Mouse (Mus musculus) heart, postnatal 0 days (tissue): ENCODE data around the gene Scamp3. TPM values are rescaled to one million over a fixed set of nuclear protein-coding genes. Genes with fewer than 3 reads are reported as not detected.

Experiments used
- ATAC-seq: fragments of 200-750 bp; cut with Nextera tagmentation; 2 replicates; pipeline ENCODE4 v1.8.0; 2017; ENCODE audit warnings: low read depth, moderate number of reproducible peaks, moderate library complexity; ENCODE audit not compliant: insufficient read depth
- DNase-seq: peaks from one replicate; pipeline ENCODE4 v3.0.0-alpha.2; 2016; ENCODE audit warnings: low spot score
- H3K27ac ChIP-seq: fragments of 300-500 bp; sonication (generic); 2 replicates; pipeline ENCODE4 v1.5.1; 2014; ENCODE audit warnings: low read depth, mild to moderate bottlenecking
- H3K27me3 ChIP-seq: fragments of 300-500 bp; sonication (generic); 2 replicates; pipeline ENCODE4 v1.6.1; 2014; ENCODE audit warnings: low read length, mixed read lengths; ENCODE audit not compliant: control insufficient read depth, insufficient read depth
- H3K36me3 ChIP-seq: fragments of 300-500 bp; sonication (generic); replicated peaks from 2 replicates; pipeline ENCODE4 v1.6.1; 2014; ENCODE audit warnings: low read length, mixed read lengths; ENCODE audit not compliant: control insufficient read depth, insufficient read depth
- H3K4me1 ChIP-seq: fragments of 300-500 bp; sonication (generic); 2 replicates; pipeline ENCODE4 v1.6.1; 2014; ENCODE audit warnings: antibody characterized with exemption; ENCODE audit not compliant: control insufficient read depth, insufficient read depth
- H3K4me2 ChIP-seq: fragments of 300-500 bp; sonication (generic); 2 replicates; pipeline ENCODE4 v1.6.1; 2014; ENCODE audit warnings: low read depth, mild to moderate bottlenecking, low read length, moderate library complexity
- H3K4me3 ChIP-seq: fragments of 300-500 bp; sonication (generic); 2 replicates; pipeline ENCODE4 v1.5.1; 2014; ENCODE audit warnings: low read depth, low read length
- H3K9ac ChIP-seq: fragments of 300-500 bp; sonication (generic); replicated peaks from 2 replicates; pipeline ENCODE4 v1.6.1; 2014; ENCODE audit warnings: low read depth, low read length, mixed read lengths
- H3K9me3 ChIP-seq: fragments of 300-500 bp; sonication (generic); replicated peaks from 2 replicates; pipeline ENCODE4 v1.6.1; 2016; ENCODE audit warnings: low read length; ENCODE audit not compliant: control insufficient read depth
- CTCF ChIP-seq: IDR thresholded peaks from 2 replicates; pipeline ENCODE4 v1.5.1; 2016; ENCODE audit warnings: antibody characterized with exemption, control low read depth, low read depth
- EP300 ChIP-seq: IDR thresholded peaks from 2 replicates; pipeline ENCODE4 v1.6.1; 2016; ENCODE audit warnings: antibody characterized with exemption, low read depth
- WGBS: fragments of 180-500 bp; shearing (Covaris S2); extraction: QIAGEN DNeasy Blood & Tissue Kit; methylation state at CpG from one replicate; pipeline ENCODE4 v1.1.7; 2014; 5-methylcytosine and 5-hydroxymethylcytosine counted together
- polyA plus RNA-seq: library from polyadenylated mRNA; unstranded; fragments of >200 nt; fragmentation: Nextera tagmentation; extraction: Ambion mirVana; gene quantifications from 2 replicates; pipeline ENCODE4 v1.2.1, GENCODE M21; 2015
- total RNA-seq: library from RNA; depleted of rRNA; stranded (reverse); fragments of >200 nt; gene quantifications from 2 replicates; pipeline ENCODE4 v1.2.3, GENCODE M21; 2014; ENCODE audit warnings: low replicate concordance

Scamp3 gene
- total and polyA plus RNA-seq, 2 experiments from 2014 or later, result 60.7 to 65.9 TPM

DNA sequence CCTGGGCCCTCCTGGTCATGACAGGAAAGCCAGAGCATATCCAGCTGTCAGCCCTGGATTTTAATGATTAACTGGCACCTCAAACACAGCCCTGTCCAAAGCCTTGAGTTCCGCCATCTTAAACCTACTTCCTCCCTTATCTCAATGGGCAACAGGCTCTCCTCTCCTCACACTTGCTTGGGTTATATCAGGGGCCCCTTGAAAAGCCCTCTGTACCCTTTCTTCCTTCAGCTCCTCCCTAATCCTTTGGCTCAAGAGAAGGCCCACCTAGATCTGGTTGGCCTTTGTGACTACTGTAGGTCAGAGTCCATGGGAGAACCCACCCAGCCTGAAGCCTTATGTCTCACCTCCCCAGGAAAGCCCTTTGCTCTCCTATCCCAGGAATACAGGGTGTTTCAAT, 43.5 kb upstream of the Scamp3 start:
- Histone ChIP-seq H3K9ac (no peak overlapping the region), H3K9me3 (no peaks in the 10 kb centered on the region), H3K4me3 (no peak overlapping the region), H3K27ac (no peak overlapping the region), H3K4me1 (peaks cover 7% of the 10 kb centered on the region; the same call in 1 of the 2 replicates), H3K36me3 (no peaks in the 10 kb centered on the region), H3K4me2 (no peak overlapping the region), H3K27me3 (peaks cover 10% of the 10 kb centered on the region; the same call in 1 of the 2 replicates)
- ATAC-seq (no peak), DNase-seq (no peak)
- TF ChIP-seq CTCF (no peak), EP300 (no peak)
- WGBS, result 81% methylated on average over 1 of the region's 1 CpGs

DNA sequence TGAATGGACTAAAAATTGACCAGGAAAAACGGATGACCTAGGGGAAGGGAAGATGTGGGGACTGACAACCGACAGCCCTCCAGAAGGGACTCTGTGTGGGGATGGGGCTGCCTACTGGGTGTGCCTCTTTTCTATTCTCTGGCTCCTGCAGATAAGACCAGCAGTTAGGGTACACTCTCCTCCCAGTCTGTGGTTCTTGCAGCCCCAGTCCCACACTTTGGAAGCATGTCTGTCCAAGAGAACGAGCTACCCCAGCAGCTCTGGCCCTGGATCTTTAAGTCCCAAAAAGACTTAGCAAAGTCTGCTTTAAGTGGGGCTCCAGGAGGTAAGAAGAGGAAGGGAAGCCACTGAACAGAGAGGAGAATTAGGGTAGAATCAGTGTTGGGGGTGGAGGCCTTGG, 41.3 kb upstream of the Scamp3 start, which contains the start of gene Pklr:
Pklr (plus strand) TSS at position 185 of the 400 bp plus-strand sequence.
- H3K9ac ChIP-seq, result no peak within 1 kb of the TSS
- no peaks in the 10 kb centered on the region for H3K9me3 ChIP-seq
- DNase-seq (no peak), ATAC-seq (no peak)
- H3K4me3 ChIP-seq, result no peak within 1 kb of the TSS
- H3K36me3 ChIP-seq, result no peaks in the 10 kb centered on the region
- peaks cover 7% of the 10 kb centered on the region; the same call in 1 of the 2 replicates for H3K4me1 ChIP-seq
- 60% methylated on average over 3 of the region's 3 CpGs for WGBS
- H3K4me2 ChIP-seq, result no peak within 1 kb of the TSS
- peaks cover 10% of the 10 kb centered on the region; the same call in 1 of the 2 replicates for H3K27me3 ChIP-seq
- H3K27ac ChIP-seq, result no peak within 1 kb of the TSS
- TF ChIP-seq CTCF (no peak), EP300 (no peak)

DNA sequence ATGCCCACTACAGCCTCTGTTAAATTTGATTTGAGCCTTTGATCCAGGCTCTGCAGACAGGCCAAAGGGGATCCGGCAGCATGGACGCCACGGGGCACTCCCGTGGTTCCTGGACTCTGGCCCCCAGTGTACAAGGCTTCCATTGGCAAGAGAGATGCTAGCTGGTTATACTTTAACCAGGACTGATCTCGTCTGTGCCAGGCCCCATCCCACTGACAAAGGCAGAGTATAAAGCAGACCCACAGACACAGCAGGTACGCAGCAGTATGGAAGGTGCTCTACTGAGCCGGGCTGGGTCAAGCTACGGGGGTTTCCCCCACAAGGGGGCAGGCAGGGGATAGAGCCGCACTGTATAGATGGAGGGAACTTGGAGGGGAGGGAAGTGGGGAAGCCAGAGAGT, 40.9 kb upstream of the Scamp3 start:
- no peaks in the 10 kb centered on the region for H3K9me3 ChIP-seq
- DNase-seq (no peak), ATAC-seq (no peak)
- H3K27me3 ChIP-seq, result peaks cover 10% of the 10 kb centered on the region; the same call in 1 of the 2 replicates
- no peak overlapping the region for H3K4me2 ChIP-seq
- H3K4me3 ChIP-seq, result no peak overlapping the region
- TF ChIP-seq CTCF, result no peak
- no peak for TF ChIP-seq EP300
- H3K36me3 ChIP-seq, result no peaks in the 10 kb centered on the region
- 37% methylated on average over 9 of the region's 9 CpGs for WGBS
- peaks cover 7% of the 10 kb centered on the region; the same call in 1 of the 2 replicates for H3K4me1 ChIP-seq
- no peak overlapping the region for H3K27ac ChIP-seq
- no peak overlapping the region for H3K9ac ChIP-seq

DNA sequence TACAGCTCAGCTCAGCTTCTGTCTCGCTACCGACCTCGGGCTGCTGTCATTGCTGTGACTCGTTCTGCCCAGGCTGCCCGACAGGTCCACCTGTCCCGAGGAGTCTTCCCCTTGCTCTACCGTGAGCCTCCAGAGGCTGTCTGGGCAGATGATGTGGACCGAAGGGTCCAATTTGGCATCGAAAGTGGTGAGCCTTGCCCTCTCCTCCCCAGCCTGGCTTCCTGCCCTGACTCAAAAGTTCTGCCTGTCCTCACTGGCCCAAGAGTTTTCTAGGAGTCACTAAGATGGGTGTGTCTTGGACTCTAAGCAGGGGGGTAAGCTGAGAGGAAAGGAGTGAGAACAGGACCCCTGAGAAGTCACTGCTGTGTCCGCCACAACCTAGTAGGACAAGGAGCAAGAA, 32.5 kb upstream of the Scamp3 start:
- H3K36me3 ChIP-seq, result no peaks in the 10 kb centered on the region
- peaks cover 38% of the 10 kb centered on the region for H3K27me3 ChIP-seq
- no peak overlapping the region for H3K4me3 ChIP-seq
- DNase-seq (no peak), ATAC-seq (no peak)
- no peak overlapping the region for H3K27ac ChIP-seq
- no peak overlapping the region for H3K9ac ChIP-seq
- WGBS, result 71% methylated on average over 10 of the region's 10 CpGs
- no peaks in the 10 kb centered on the region for H3K9me3 ChIP-seq
- no peak overlapping the region for H3K4me2 ChIP-seq
- TF ChIP-seq CTCF (no peak), EP300 (no peak)
- no peaks in the 10 kb centered on the region for H3K4me1 ChIP-seq

DNA sequence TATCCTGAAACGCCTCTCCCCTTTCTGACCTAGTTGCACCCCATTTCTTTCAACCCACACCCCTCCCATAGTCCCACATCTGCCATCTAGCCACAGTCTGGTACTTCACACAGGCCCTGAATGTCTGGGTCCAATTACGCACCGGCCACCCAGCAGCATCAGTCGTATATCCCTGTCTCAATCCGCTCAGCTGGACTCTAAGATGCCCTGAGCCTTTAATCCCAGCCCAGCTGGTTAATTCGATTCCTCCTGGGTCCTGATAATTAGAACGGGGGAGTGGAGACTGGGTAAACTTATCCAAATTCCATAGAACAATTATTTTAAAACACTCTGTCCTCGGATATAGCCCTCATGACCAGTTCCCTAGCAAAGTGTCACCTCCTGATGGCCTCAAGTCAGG, 31.7 kb upstream of the Scamp3 start:
- Histone ChIP-seq H3K9ac (no peak overlapping the region), H3K27ac (no peak overlapping the region), H3K36me3 (no peaks in the 10 kb centered on the region), H3K9me3 (no peaks in the 10 kb centered on the region), H3K4me2 (no peak overlapping the region), H3K4me3 (no peak overlapping the region), H3K27me3 (peaks cover 45% of the 10 kb centered on the region), H3K4me1 (no peaks in the 10 kb centered on the region)
- ATAC-seq (no peak), DNase-seq (no peak)
- TF ChIP-seq CTCF (no peak), EP300 (no peak)
- 56% methylated on average over 8 of the region's 8 CpGs for WGBS
